Mouse (Mus musculus) midbrain, postnatal 0 days (tissue): ENCODE data around the gene Ccdc136. TPM values are rescaled to one million over a fixed set of nuclear protein-coding genes. Genes with fewer than 3 reads are reported as not detected.

Experiments
- ATAC-seq: fragments of 200-750 bp; cut with Nextera tagmentation; 2 replicates; pipeline ENCODE4 v1.8.0; 2017; ENCODE audit warnings: moderate number of reproducible peaks, mild to moderate bottlenecking, moderate TSS enrichment, moderate library complexity; ENCODE audit not compliant: low FRiP score
- DNase-seq: peaks from one replicate; pipeline ENCODE4 v3.0.0-alpha.2; 2015; ENCODE audit warnings: low spot score
- H3K27ac ChIP-seq: fragments of 300-500 bp; sonication (generic); 2 replicates; pipeline ENCODE4 v1.5.1; 2014; ENCODE audit warnings: low read depth, mild to moderate bottlenecking, low read length, mixed read lengths
- H3K27me3 ChIP-seq: fragments of 300-500 bp; sonication (generic); 2 replicates; pipeline ENCODE4 v1.6.1; 2014; ENCODE audit warnings: low read length, control low read depth, mixed read lengths; ENCODE audit not compliant: insufficient read depth
- H3K36me3 ChIP-seq: fragments of 300-500 bp; sonication (generic); 2 replicates; pipeline ENCODE4 v1.6.1; 2014; ENCODE audit warnings: low read length, control low read depth, mixed read lengths; ENCODE audit not compliant: insufficient read depth
- H3K4me1 ChIP-seq: fragments of 300-500 bp; sonication (generic); 2 replicates; pipeline ENCODE4 v1.6.1; 2014; ENCODE audit warnings: mild to moderate bottlenecking, control low read depth, antibody characterized with exemption, low read length, mixed read lengths; ENCODE audit not compliant: insufficient read depth
- H3K4me2 ChIP-seq: fragments of 300-500 bp; sonication (generic); 2 replicates; pipeline ENCODE4 v1.6.1; 2014; ENCODE audit warnings: low read depth, mild to moderate bottlenecking, low read length, mixed read lengths; ENCODE audit not compliant: poor library complexity, severe bottlenecking
- H3K4me3 ChIP-seq: fragments of 300-500 bp; sonication (generic); 2 replicates; pipeline ENCODE4 v1.5.1; 2014; ENCODE audit warnings: low read depth, mild to moderate bottlenecking, low read length, moderate library complexity
- H3K9ac ChIP-seq: fragments of 300-500 bp; sonication (generic); replicated peaks from 2 replicates; pipeline ENCODE4 v1.6.1; 2014; ENCODE audit warnings: mild to moderate bottlenecking, low read length, moderate library complexity, mixed read lengths; ENCODE audit not compliant: poor library complexity, severe bottlenecking
- H3K9me3 ChIP-seq: fragments of 300-500 bp; sonication (generic); 2 replicates; pipeline ENCODE4 v1.6.1; 2016; ENCODE audit warnings: low read length, control low read depth
- CTCF ChIP-seq: IDR thresholded peaks from 2 replicates; pipeline ENCODE4 v1.5.1; 2016; ENCODE audit warnings: antibody characterized with exemption, mild to moderate bottlenecking
- WGBS: fragments of 180-500 bp; shearing (Covaris S2); extraction: QIAGEN DNeasy Blood & Tissue Kit; methylation state at CpG from one replicate; pipeline ENCODE4 v1.1.7; 2014; 5-methylcytosine and 5-hydroxymethylcytosine counted together
- polyA plus RNA-seq: library from polyadenylated mRNA; unstranded; fragments of >200 nt; fragmentation: Nextera tagmentation; extraction: Ambion mirVana; gene quantifications from 2 replicates; pipeline ENCODE4 v1.2.1, GENCODE M21; 2015
- total RNA-seq: library from RNA; depleted of rRNA; stranded (reverse); fragments of >200 nt; gene quantifications from 2 replicates; pipeline ENCODE4 v1.2.3, GENCODE M21; 2014

The Ccdc136 gene
- total and polyA plus RNA-seq, 2 experiments from 2014 or later: 50.8 to 77.6 TPM

DNA sequence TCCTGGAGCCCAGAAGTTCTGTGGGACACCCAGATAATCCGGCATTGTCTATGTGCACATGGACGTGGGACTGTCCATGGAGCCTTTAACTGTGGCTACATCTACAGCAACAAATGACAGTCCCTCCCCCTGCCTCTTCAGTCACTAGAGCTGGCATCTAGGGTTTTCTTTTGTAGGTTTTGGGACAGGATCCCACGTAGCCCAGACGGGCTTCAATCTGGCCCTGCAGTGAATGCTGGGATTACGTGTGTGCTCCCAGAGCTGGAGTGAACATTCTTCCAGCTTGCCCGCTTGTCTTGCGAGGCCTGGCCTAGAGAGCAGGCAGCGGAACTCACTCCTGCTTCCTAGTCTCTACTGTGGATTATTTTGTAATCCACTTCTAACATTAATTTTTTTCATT is 29.0 kb downstream of the Ccdc136 start:
- Histone ChIP-seq H3K4me3 (no peak overlapping the region), H3K4me2 (no peak overlapping the region), H3K27me3 (no peaks in the 10 kb centered on the region), H3K9me3 (no peaks in the 10 kb centered on the region), H3K4me1 (no peaks in the 10 kb centered on the region), H3K36me3 (peaks cover 6% of the 10 kb centered on the region; the same call in 1 of the 2 replicates), H3K9ac (no peak overlapping the region), H3K27ac (no peak overlapping the region)
- ATAC-seq (no peak), DNase-seq (no peak)
- TF ChIP-seq CTCF: no peak
- 66% methylated on average over 8 of the region's 8 CpGs for WGBS

DNA sequence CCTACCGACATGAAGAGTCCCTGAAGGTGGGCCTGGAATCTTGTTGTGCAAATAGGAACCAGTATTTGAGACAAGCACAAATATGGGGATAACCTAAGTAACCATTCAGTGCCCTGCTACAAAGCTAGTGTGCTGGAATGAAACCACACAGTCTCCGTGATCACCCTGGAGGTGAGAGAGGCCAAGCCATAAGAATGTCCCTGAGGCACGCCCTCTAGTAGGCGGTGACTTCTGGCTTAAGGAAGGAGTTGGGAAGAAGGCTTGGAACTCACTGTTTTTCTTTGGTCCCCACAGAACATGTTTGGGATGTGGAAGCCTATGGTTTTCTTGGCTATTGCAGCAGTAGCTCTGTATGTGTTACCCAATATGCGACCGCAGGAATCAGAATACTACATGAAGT is 30.2 kb downstream of the Ccdc136 start:
- WGBS: 80% methylated on average over 6 of the region's 6 CpGs
- Histone ChIP-seq H3K4me1 (no peaks in the 10 kb centered on the region), H3K9ac (no peak overlapping the region), H3K4me3 (no peak overlapping the region), H3K4me2 (no peak overlapping the region), H3K27ac (no peak overlapping the region), H3K27me3 (no peaks in the 10 kb centered on the region), H3K36me3 (peaks cover 6% of the 10 kb centered on the region; the same call in 1 of the 2 replicates), H3K9me3 (no peaks in the 10 kb centered on the region)
- DNase-seq (no peak), ATAC-seq (no peak)
- TF ChIP-seq CTCF: no peak

DNA sequence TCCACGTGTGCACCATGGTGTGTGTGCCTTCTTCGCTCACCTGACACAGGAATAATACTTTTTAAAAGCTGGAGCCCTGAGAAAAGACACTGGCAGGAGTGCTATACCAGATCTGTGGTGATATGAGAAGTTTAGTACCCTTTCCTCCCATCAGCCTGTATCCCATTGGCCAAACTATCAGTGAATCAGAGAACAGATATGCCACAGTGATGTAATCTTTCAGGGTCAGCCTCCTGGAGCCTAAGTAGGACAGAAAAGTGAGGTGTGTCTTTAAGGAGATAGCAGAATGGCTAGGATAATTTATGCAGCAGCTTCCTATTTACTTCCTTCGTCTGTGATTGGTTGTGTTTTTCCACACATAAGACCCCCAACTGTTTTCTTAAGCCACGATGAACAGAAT is 32.1 kb downstream of the Ccdc136 start:
- DNase-seq (no peak), ATAC-seq (no peak)
- no peak overlapping the region for H3K4me2 ChIP-seq
- no peak overlapping the region for H3K27ac ChIP-seq
- no peak overlapping the region for H3K4me3 ChIP-seq
- no peak overlapping the region for H3K9ac ChIP-seq
- peaks cover 12% of the 10 kb centered on the region for H3K27me3 ChIP-seq
- no peaks in the 10 kb centered on the region for H3K4me1 ChIP-seq
- TF ChIP-seq CTCF: no peak
- 54% methylated on average over 4 of the region's 4 CpGs for WGBS
- no peaks in the 10 kb centered on the region for H3K9me3 ChIP-seq
- peaks cover 3% of the 10 kb centered on the region; the same call in 1 of the 2 replicates for H3K36me3 ChIP-seq

DNA sequence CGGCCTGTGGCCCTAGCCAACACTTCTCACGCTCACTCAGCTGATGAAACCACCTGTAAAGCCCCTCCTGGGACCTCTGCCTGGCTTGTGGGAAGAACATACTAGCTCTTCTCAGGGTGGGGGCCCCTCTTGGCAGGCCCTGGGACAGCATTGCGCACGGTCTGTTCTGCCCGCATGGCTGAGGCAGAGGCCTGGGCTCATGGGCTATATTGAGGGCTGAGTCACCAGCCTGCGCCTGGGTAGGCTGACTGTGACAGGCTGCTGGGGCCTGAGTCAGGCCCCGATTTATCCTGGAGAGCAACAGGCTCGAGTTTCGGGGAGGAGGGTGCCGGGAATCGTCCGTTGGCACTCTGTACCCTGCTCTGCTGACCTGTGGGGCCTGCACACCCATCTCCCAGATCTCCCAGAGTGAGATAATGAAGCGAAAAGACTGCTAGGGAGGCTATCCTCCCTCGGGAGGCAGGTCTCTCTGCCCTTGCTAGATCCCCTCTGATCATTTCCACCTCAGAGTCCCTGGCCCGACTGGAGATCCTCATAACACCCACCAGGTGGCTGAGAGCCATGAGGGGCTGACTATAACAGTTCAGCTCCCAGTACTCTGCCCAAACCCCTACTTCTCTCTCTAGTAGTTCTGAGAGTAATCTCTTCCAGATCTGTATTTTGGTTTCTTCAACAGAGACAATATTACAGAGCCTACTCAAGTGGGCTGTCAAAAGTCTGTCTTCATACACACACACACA is 34.7 kb downstream of the Ccdc136 start:
- H3K9ac ChIP-seq: no peak overlapping the region
- H3K4me2 ChIP-seq: no peak overlapping the region
- peak; percentile 18; the same call in 1 of the 2 replicates for TF ChIP-seq CTCF
- no peaks in the 10 kb centered on the region for H3K4me1 ChIP-seq
- WGBS: 50% methylated on average over 15 of the region's 15 CpGs
- ATAC-seq: no peak
- H3K27ac ChIP-seq: no peak overlapping the region
- H3K36me3 ChIP-seq: no peaks in the 10 kb centered on the region
- no peaks in the 10 kb centered on the region for H3K9me3 ChIP-seq
- H3K27me3 ChIP-seq: peaks cover 33% of the 10 kb centered on the region
- no peak overlapping the region for H3K4me3 ChIP-seq
- no peak for DNase-seq

DNA sequence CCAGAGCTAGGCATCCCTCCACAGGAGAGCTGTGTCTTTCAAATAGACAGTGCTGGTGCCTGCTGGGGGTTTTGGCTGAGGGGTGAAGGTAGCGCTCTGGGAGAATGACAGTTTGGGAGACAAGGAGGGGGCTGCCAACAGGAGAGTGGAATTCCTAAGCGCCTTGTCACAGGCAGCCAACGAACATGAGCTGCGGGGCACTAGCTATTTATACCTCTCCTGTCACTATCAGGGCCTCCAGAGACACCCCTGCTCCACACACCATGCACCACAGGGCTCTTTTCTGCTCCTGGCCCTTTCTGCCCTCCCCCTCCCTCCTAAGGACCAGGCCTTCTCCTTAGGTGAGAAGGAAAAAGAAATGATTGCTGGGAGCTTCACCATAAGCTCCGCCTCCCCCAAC is 35.4 kb downstream of the Ccdc136 start:
- 0 out of 2 replicates have a peak, but pooled peaks cover 2% of the 10 kb centered on the region for H3K4me1 ChIP-seq
- H3K36me3 ChIP-seq: no peaks in the 10 kb centered on the region
- WGBS: 19% methylated on average over 5 of the region's 5 CpGs
- no peak overlapping the region for H3K9ac ChIP-seq
- H3K4me3 ChIP-seq: no peak overlapping the region
- no peak overlapping the region for H3K27ac ChIP-seq
- H3K9me3 ChIP-seq: no peaks in the 10 kb centered on the region
- ATAC-seq: no peak
- no peak for DNase-seq
- peaks cover 33% of the 10 kb centered on the region for H3K27me3 ChIP-seq
- no peak for TF ChIP-seq CTCF
- H3K4me2 ChIP-seq: no peak overlapping the region

DNA sequence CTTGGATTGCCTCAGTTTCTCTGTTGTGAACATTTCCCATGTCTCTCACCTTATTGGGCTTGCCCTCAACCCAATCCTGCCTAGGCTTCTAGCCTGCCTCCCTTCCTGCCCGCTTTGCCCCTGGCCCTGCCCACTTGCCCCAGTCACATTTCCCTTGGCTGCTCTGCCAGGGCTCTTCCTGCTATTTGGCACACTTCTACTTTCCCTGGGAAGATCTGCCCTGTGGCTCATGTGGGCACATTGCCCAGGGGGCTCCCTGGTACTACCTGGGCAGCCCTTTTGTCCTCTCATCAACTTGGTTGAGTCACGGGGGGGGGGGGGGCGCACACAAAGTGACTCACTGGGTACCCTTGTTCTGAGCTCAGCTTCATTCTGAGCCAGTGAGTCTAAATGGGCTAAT is 36.0 kb downstream of the Ccdc136 start:
- 47% methylated on average over 3 of the region's 3 CpGs for WGBS
- Histone ChIP-seq H3K27ac (no peak overlapping the region), H3K9ac (no peak overlapping the region), H3K27me3 (peaks cover 33% of the 10 kb centered on the region), H3K4me3 (no peak overlapping the region), H3K4me1 (0 out of 2 replicates have a peak, but pooled peaks cover 2% of the 10 kb centered on the region), H3K4me2 (no peak overlapping the region), H3K9me3 (no peaks in the 10 kb centered on the region), H3K36me3 (no peaks in the 10 kb centered on the region)
- no peak for TF ChIP-seq CTCF
- ATAC-seq: no peak
- no peak for DNase-seq
